Mouse (Mus musculus) heart, postnatal 0 days (tissue): ENCODE measurements around the gene Rapgef1.

Experiments used
- CTCF ChIP-seq: IDR thresholded peaks from 2 replicates; pipeline ENCODE4 v1.5.1; 2016; ENCODE audit warnings: antibody characterized with exemption, control low read depth, low read depth
- EP300 ChIP-seq: IDR thresholded peaks from 2 replicates; pipeline ENCODE4 v1.6.1; 2016; ENCODE audit warnings: antibody characterized with exemption, low read depth

DNA sequence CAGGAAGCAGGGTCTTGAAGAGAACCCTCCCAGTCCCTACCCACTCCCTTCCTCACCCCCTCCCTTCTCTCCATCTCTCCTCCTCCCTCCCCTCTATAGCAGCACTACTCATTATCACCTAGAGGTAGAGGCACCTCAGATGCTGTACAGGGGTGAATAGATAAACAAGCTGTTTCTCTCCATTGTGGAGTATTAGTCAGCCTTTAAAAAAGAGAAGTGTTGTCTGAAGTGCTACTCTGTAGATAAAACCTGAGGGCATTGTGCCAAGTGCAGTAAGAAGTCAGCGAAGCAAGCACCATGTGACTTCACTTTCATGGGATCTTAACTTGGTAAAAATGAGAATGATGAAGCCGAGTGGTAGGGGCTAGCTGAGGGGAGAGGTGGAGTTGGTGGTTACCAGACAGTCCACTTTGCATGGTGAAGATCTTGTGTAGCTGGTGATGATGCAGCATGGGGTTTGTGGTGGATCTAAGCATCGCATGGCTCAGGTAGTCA lies 12.7 kb downstream of the Rapgef1 start:
- no peak for TF ChIP-seq CTCF
- no peak for TF ChIP-seq EP300
